Mouse (Mus musculus) midbrain, embryonic 14.5 days (tissue): Measurements from ENCODE around the gene Anks1b. TPM values are rescaled to one million over a fixed set of nuclear protein-coding genes. Genes with fewer than 3 reads are reported as not detected.
A peak's percentile ranks its signal among the peaks of the same experiment; 100 is the strongest.

Experiments
- ATAC-seq: fragments of 200-750 bp; cut with Nextera tagmentation; 2 replicates; pipeline ENCODE4 v1.8.0; 2017; ENCODE audit warnings: moderate number of reproducible peaks, moderate library complexity; ENCODE audit not compliant: low FRiP score, low TSS enrichment
- DNase-seq: peaks from one replicate; pipeline ENCODE4 v3.0.0-alpha.2; 2015
- H3K27ac ChIP-seq: fragments of 300-500 bp; sonication (generic); replicated peaks from 2 replicates; pipeline ENCODE4 v1.5.1; 2014; ENCODE audit warnings: mild to moderate bottlenecking, low read depth, low read length, moderate library complexity
- H3K27me3 ChIP-seq: fragments of 300-500 bp; sonication (generic); 2 replicates; pipeline ENCODE4 v1.6.1; 2014; ENCODE audit warnings: low read length, control low read depth, mixed read lengths; ENCODE audit not compliant: control insufficient read depth, insufficient read depth
- H3K36me3 ChIP-seq: fragments of 300-500 bp; sonication (generic); 2 replicates; pipeline ENCODE4 v1.6.1; 2014; ENCODE audit warnings: low read length, control low read depth; ENCODE audit not compliant: control insufficient read depth, insufficient read depth
- H3K4me1 ChIP-seq: fragments of 300-500 bp; sonication (generic); 2 replicates; pipeline ENCODE4 v1.6.1; 2014; ENCODE audit warnings: mild to moderate bottlenecking, antibody characterized with exemption, low read length, control low read depth; ENCODE audit not compliant: control insufficient read depth, insufficient read depth
- H3K4me2 ChIP-seq: fragments of 300-500 bp; sonication (generic); 2 replicates; pipeline ENCODE4 v1.6.1; 2014; ENCODE audit warnings: mild to moderate bottlenecking, low read length, moderate library complexity
- H3K4me3 ChIP-seq: fragments of 300-500 bp; sonication (generic); replicated peaks from 2 replicates; pipeline ENCODE4 v1.5.1; 2014; ENCODE audit warnings: low read depth, low read length
- H3K9ac ChIP-seq: fragments of 300-500 bp; sonication (generic); replicated peaks from 2 replicates; pipeline ENCODE4 v1.6.1; 2014; ENCODE audit warnings: mild to moderate bottlenecking, low read length, moderate library complexity
- H3K9me3 ChIP-seq: fragments of 300-500 bp; sonication (generic); 2 replicates; pipeline ENCODE4 v1.6.1; 2016; ENCODE audit warnings: low read length, control low read depth, mixed read lengths; ENCODE audit not compliant: control insufficient read depth
- WGBS: fragments of 180-500 bp; shearing (Covaris S2); extraction: QIAGEN DNeasy Blood & Tissue Kit; methylation state at CpG from one replicate; pipeline ENCODE4 v1.1.7; 2014; 5-methylcytosine and 5-hydroxymethylcytosine counted together
- polyA plus RNA-seq: library from polyadenylated mRNA; unstranded; fragments of >200 nt; fragmentation: Nextera tagmentation; extraction: Ambion mirVana; gene quantifications from 2 replicates; pipeline ENCODE4 v1.2.1, GENCODE M21; 2014

The Anks1b gene
- polyA plus RNA-seq, 1 experiment from 2014 or later: 73.1 TPM

- no peak overlapping the region for H3K9ac ChIP-seq
- no peaks in the 10 kb centered on the region for H3K27me3 ChIP-seq
- H3K36me3 ChIP-seq: no peaks in the 10 kb centered on the region
- ATAC-seq (no peak), DNase-seq (no peak)
- H3K4me3 ChIP-seq: no peak overlapping the region
- no peak overlapping the region for H3K27ac ChIP-seq
- H3K4me2 ChIP-seq: no peak overlapping the region
- no peaks in the 10 kb centered on the region for H3K9me3 ChIP-seq
- H3K4me1 ChIP-seq: peaks cover 3% of the 10 kb centered on the region; the same call in 1 of the 2 replicates
- WGBS: 90% methylated on average over 14 of the region's 14 CpGs
Observed at GRCm38 (mm10) chr10:90599726-90600531, 726.6 kb downstream of the Anks1b start.

GRCm38 (mm10) chr10:90607586-90607985 is 734.3 kb downstream of the Anks1b start:
- no peak for DNase-seq
- no peaks in the 10 kb centered on the region for H3K36me3 ChIP-seq
- H3K4me3 ChIP-seq: no peak overlapping the region
- no peak overlapping the region for H3K27ac ChIP-seq
- ATAC-seq: no peak
- H3K4me1 ChIP-seq: no peaks in the 10 kb centered on the region
- H3K27me3 ChIP-seq: no peaks in the 10 kb centered on the region
- 52% methylated on average over 3 of the region's 3 CpGs for WGBS
- H3K9me3 ChIP-seq: no peaks in the 10 kb centered on the region
- H3K4me2 ChIP-seq: no peak overlapping the region
- no peak overlapping the region for H3K9ac ChIP-seq

GRCm38 (mm10) chr10:90609437-90609836 is 736.1 kb downstream of the Anks1b start:
- Histone ChIP-seq H3K36me3 (no peaks in the 10 kb centered on the region), H3K4me1 (no peaks in the 10 kb centered on the region), H3K4me2 (no peak overlapping the region), H3K9me3 (no peaks in the 10 kb centered on the region), H3K9ac (no peak overlapping the region), H3K27me3 (no peaks in the 10 kb centered on the region), H3K4me3 (no peak overlapping the region), H3K27ac (no peak overlapping the region)
- ATAC-seq: no peak
- DNase-seq: no peak
- WGBS: 92% methylated on average over 7 of the region's 7 CpGs

GRCm38 (mm10) chr10:90613051-90613450 is 739.7 kb downstream of the Anks1b start:
- DNase-seq (no peak), ATAC-seq (no peak)
- H3K27ac ChIP-seq: no peak overlapping the region
- no peaks in the 10 kb centered on the region for H3K36me3 ChIP-seq
- no peaks in the 10 kb centered on the region for H3K27me3 ChIP-seq
- 96% methylated on average over 3 of the region's 3 CpGs for WGBS
- no peak overlapping the region for H3K4me3 ChIP-seq
- no peak overlapping the region for H3K9ac ChIP-seq
- H3K4me2 ChIP-seq: no peak overlapping the region
- peaks cover 5% of the 10 kb centered on the region; the same call in 1 of the 2 replicates for H3K4me1 ChIP-seq
- no peaks in the 10 kb centered on the region for H3K9me3 ChIP-seq

DNA sequence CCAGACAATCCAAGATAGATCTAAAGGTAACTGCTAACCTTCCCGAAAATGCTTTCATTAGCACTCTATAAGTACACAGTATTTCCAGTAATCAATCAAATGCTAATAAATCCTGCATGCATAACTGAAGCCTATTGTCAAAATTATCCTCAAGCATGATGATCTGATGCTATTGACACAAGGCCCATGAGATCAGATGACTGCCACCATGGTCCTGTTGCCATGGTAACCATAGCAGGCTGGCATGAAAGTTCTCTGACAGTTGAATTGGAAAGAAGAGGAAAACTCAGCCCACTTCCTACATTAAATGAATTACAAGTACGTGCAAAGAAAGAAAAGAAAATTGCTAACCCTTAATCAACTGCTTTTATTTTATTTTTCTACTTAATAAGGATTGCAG is 741.9 kb downstream of the Anks1b start:
- 43% methylated on average over 2 of the region's 2 CpGs for WGBS
- no peak overlapping the region for H3K4me2 ChIP-seq
- DNase-seq (peak; percentile 71), ATAC-seq (no peak)
- H3K4me3 ChIP-seq: no peak overlapping the region
- H3K36me3 ChIP-seq: no peaks in the 10 kb centered on the region
- no peak overlapping the region for H3K9ac ChIP-seq
- no peaks in the 10 kb centered on the region for H3K9me3 ChIP-seq
- H3K27me3 ChIP-seq: no peaks in the 10 kb centered on the region
- 0 out of 2 replicates have a peak overlapping the region, but pooled peaks have one; percentile 10 for H3K27ac ChIP-seq
- peaks cover 5% of the 10 kb centered on the region; the same call in 1 of the 2 replicates for H3K4me1 ChIP-seq

- Histone ChIP-seq H3K36me3 (no peaks in the 10 kb centered on the region), H3K27ac (no peak overlapping the region), H3K27me3 (no peaks in the 10 kb centered on the region), H3K9me3 (no peaks in the 10 kb centered on the region), H3K9ac (no peak overlapping the region), H3K4me2 (no peak overlapping the region), H3K4me1 (peaks cover 5% of the 10 kb centered on the region; the same call in 1 of the 2 replicates), H3K4me3 (no peak overlapping the region)
- DNase-seq (no peak), ATAC-seq (no peak)
- WGBS: 92% methylated on average over 2 of the region's 2 CpGs
Observed at GRCm38 (mm10) chr10:90616622-90617021, 743.3 kb downstream of the Anks1b start.

GRCm38 (mm10) chr10:90617664-90618296 is 744.5 kb downstream of the Anks1b start:
- Histone ChIP-seq H3K9ac (no peak overlapping the region), H3K4me2 (no peak overlapping the region), H3K4me1 (peaks cover 5% of the 10 kb centered on the region; the same call in 1 of the 2 replicates), H3K27ac (no peak overlapping the region), H3K27me3 (no peaks in the 10 kb centered on the region), H3K4me3 (no peak overlapping the region), H3K36me3 (no peaks in the 10 kb centered on the region), H3K9me3 (no peaks in the 10 kb centered on the region)
- 79% methylated on average over 7 of the region's 7 CpGs for WGBS
- ATAC-seq (no peak), DNase-seq (no peak)

DNA sequence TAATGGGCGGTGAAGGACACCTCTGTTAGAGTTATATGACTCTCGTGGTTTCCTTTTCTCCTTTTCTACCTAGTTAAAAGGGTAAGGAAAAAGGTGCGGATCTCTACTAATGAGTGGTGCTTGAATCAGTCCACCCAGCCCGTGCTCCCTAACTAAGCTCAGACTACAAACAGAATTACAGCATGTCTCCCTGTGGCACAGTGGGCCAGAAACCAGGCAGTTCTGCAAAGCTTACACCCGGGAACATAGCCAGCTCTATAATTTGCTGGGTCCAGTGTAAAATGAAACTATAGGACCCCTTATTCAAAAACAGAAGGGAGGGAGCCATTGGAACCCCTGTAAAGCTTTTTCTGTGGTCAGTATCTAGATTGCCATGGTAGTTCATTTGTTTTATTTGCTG is 754.2 kb downstream of the Anks1b start:
- DNase-seq: peak; percentile 14
- no peak overlapping the region for H3K9ac ChIP-seq
- H3K27ac ChIP-seq: no peak overlapping the region

More for the DNA sequence above, 754.2 kb downstream of the Anks1b start:
- no peak for ATAC-seq
- Histone ChIP-seq H3K4me2 (no peak overlapping the region), H3K27me3 (no peaks in the 10 kb centered on the region), H3K4me3 (no peak overlapping the region), H3K36me3 (no peaks in the 10 kb centered on the region), H3K9me3 (no peaks in the 10 kb centered on the region), H3K4me1 (no peaks in the 10 kb centered on the region)
- WGBS: 86% methylated on average over 5 of the region's 5 CpGs
